In the genomic region with DNA sequence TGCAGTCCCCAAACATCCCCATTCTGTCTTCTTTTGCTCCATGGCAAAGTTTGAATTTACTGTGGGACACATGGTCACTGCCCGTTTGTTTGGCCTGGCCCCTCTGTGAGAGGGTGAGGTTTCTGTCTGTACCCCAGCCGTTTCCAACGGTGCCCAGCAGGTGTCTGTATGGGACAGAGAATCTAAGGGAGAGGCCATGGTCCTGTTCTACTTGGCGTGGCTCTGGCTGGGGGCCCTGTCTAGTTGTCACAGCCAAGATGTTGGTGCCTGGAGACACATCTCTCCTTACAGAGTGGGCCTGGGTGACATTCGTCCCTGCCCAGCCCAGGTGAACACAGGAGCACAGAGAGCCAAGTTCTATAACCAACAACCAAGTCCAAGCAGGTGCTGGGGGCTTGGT, we compare ENCODE assay signal across 11 mouse cellular contexts. TPM values are rescaled to one million over a fixed set of nuclear protein-coding genes. Genes with fewer than 3 reads are reported as not detected.
A peak's percentile ranks its signal among the peaks of the same experiment; 100 is the strongest.
DNase-seq lines count a peak whose midpoint lies in the region; ATAC-seq and TF ChIP-seq lines count a peak whose summit lies in the region.
"Had no signal": no experiment of that assay in that cellular context is flagged by ENCODE, and none has a peak within 500 bp of the region (broad histone marks: within the 10 kb centered on the region; RNA-seq: fewer than 3 reads in every experiment).

No protein-coding gene starts in this region.

- DNase-seq in hindbrain, embryonic 10.5 days (ENCODE audit: low spot score) = no peak
- peak; percentile 31 for DNase-seq in gastrocnemius, postnatal 25 days
- peak; percentile 37 for DNase-seq in lung, embryonic 14.5 days
- peak; percentile 35 for DNase-seq in thymus, postnatal 25 days
- no peak for DNase-seq in urinary bladder, postnatal 4 days (ENCODE audit: low spot score in 2 of 2)
- no peak for DNase-seq in testis, postnatal 10 days (ENCODE audit: low spot score)
- DNase-seq: forebrain, postnatal 0 days; layer of hippocampus, postnatal 36 days had no signal

- H3K4me3 ChIP-seq in hindbrain, embryonic 10.5 days = no peak overlapping the region
- no peak overlapping the region for H3K4me3 ChIP-seq in hindbrain, embryonic 16.5 days (ENCODE audit: low read length)
- no peak overlapping the region for H3K4me3 ChIP-seq in lung, embryonic 14.5 days (ENCODE audit: low read depth, low read length)

- peaks cover under 1% of the 10 kb centered on the region; the same call in 1 of the 2 replicates for H3K36me3 ChIP-seq in hindbrain, embryonic 10.5 days
- H3K36me3 ChIP-seq in hindbrain, embryonic 16.5 days (ENCODE audit: control insufficient read depth, insufficient read depth, low read length) = no peaks in the 10 kb centered on the region
- H3K36me3 ChIP-seq in lung, embryonic 14.5 days (ENCODE audit: insufficient read depth) = 0 out of 2 replicates have a peak, but pooled peaks cover 2% of the 10 kb centered on the region

- H3K27ac ChIP-seq in hindbrain, embryonic 10.5 days = peak overlapping the region; percentile 2; the same call in 1 of the 2 replicates
- H3K27ac ChIP-seq in hindbrain, embryonic 16.5 days (ENCODE audit: low read depth, low read length) = no peak overlapping the region
- H3K27ac ChIP-seq in lung, embryonic 14.5 days (ENCODE audit: low read depth) = peak overlapping the region; percentile 27; the same call in 1 of the 2 replicates

- no peak overlapping the region for H3K9ac ChIP-seq in hindbrain, embryonic 16.5 days (ENCODE audit: low read depth, low read length)
- no peak overlapping the region for H3K9ac ChIP-seq in lung, embryonic 14.5 days
- H3K9ac ChIP-seq: forebrain, postnatal 0 days had no signal

- H3K4me1 ChIP-seq in hindbrain, embryonic 10.5 days (replicated peaks) = peaks cover 15% of the 10 kb centered on the region
- no peaks in the 10 kb centered on the region for H3K4me1 ChIP-seq in hindbrain, embryonic 16.5 days (ENCODE audit: control insufficient read depth, insufficient read depth, low read depth, low read length)
- H3K4me1 ChIP-seq in lung, embryonic 14.5 days (ENCODE audit: insufficient read depth) = peaks cover 3% of the 10 kb centered on the region; the same call in 1 of the 2 replicates

- H3K9me3 ChIP-seq in hindbrain, embryonic 10.5 days = peaks cover 7% of the 10 kb centered on the region; the same call in 1 of the 2 replicates
- 0 out of 2 replicates have a peak, but pooled peaks cover 3% of the 10 kb centered on the region for H3K9me3 ChIP-seq in hindbrain, embryonic 16.5 days (ENCODE audit: control insufficient read depth, low read length)
- H3K9me3 ChIP-seq in lung, embryonic 14.5 days (ENCODE audit: low read depth, low read length) = no peaks in the 10 kb centered on the region

- peak; percentile 63 for TF ChIP-seq CTCF in lung, embryonic 14.5 days (IDR thresholded peaks at IDR 0.05; ENCODE audit: low read depth)

- 72% methylated on average over 5 of the region's 5 CpGs for WGBS in hindbrain, embryonic 10.5 days
- 57% methylated on average over 5 of the region's 5 CpGs for WGBS in hindbrain, embryonic 16.5 days
- WGBS in lung, embryonic 14.5 days = 44% methylated on average over 5 of the region's 5 CpGs

- no peak overlapping the region for H3K4me2 ChIP-seq in hindbrain, embryonic 16.5 days (ENCODE audit: low read length)
- no peak overlapping the region for H3K4me2 ChIP-seq in lung, embryonic 14.5 days

- ATAC-seq in hindbrain, embryonic 16.5 days = no peak
- ATAC-seq in lung, embryonic 14.5 days (ENCODE audit: insufficient read depth) = peak; percentile 41; the same call in 1 of the 2 replicates
- no peak for ATAC-seq in megakaryocyte-erythroid progenitor cell, adult 5-6 weeks (replicated peaks; ENCODE audit: low FRiP score, low TSS enrichment, poor library complexity, severe bottlenecking)
- ATAC-seq: forebrain, postnatal 0 days; Patski had no signal

- no peaks in the 10 kb centered on the region for H3K27me3 ChIP-seq in hindbrain, embryonic 10.5 days (ENCODE audit: insufficient read depth, poor library complexity, severe bottlenecking)
- no peaks in the 10 kb centered on the region for H3K27me3 ChIP-seq in hindbrain, embryonic 16.5 days (replicated peaks; ENCODE audit: control insufficient read depth, insufficient read depth, low read length)
- H3K27me3 ChIP-seq in lung, embryonic 14.5 days (ENCODE audit: insufficient read depth, low read length) = no peaks in the 10 kb centered on the region
- H3K27me3 ChIP-seq: Patski had no signal

RNA-seq across cellular contexts. Expression of a gene that starts 4.5 kb away (rescaled TPM):
- polyA plus RNA-seq in hindbrain, embryonic 10.5 days (2016; fragmentation: Nextera tagmentation; extraction: Ambion mirVana) = 1.7 and 2.0 TPM in 2 replicates
- polyA plus RNA-seq in hindbrain, embryonic 16.5 days (2015; fragmentation: Nextera tagmentation; extraction: Ambion mirVana) = 3.1 and 5.4 TPM in 2 replicates
- 1 to 10 TPM; 1.6 to 1.9 TPM for total RNA-seq in gastrocnemius, postnatal 25 days (2021)
- polyA plus RNA-seq in lung, embryonic 14.5 days (2014; fragmentation: Nextera tagmentation; extraction: Ambion mirVana) = 3.1 and 3.9 TPM in 2 replicates
- not detected in 2 replicates for total RNA-seq in megakaryocyte-erythroid progenitor cell, adult 5-6 weeks (2014; fragmentation: Nextera tagmentation)
- total RNA-seq in megakaryocyte-erythroid progenitor cell, adult 5-6 weeks (2017) = not detected in 2 replicates

RNA-seq across cellular contexts. Expression of a gene that starts 26.3 kb away (rescaled TPM):
- 0.14 and 0.26 TPM in 2 replicates for polyA plus RNA-seq in hindbrain, embryonic 10.5 days (2016; fragmentation: Nextera tagmentation; extraction: Ambion mirVana)
- 1.4 and 2.0 TPM in 2 replicates for polyA plus RNA-seq in hindbrain, embryonic 16.5 days (2015; fragmentation: Nextera tagmentation; extraction: Ambion mirVana)
- under 1 TPM in 1 of 2 experiments, not detected in 1; 0.20 TPM for total RNA-seq in gastrocnemius, postnatal 25 days (2021)
- 0.11 and 0.18 TPM in 2 replicates for polyA plus RNA-seq in lung, embryonic 14.5 days (2014; fragmentation: Nextera tagmentation; extraction: Ambion mirVana)
- not detected in 2 replicates for total RNA-seq in megakaryocyte-erythroid progenitor cell, adult 5-6 weeks (2014; fragmentation: Nextera tagmentation)
- total RNA-seq in megakaryocyte-erythroid progenitor cell, adult 5-6 weeks (2017) = not detected in 2 replicates

RNA-seq across cellular contexts. Expression of a gene that starts 47.3 kb away (rescaled TPM):
- 24.2 and 25.3 TPM in 2 replicates for polyA plus RNA-seq in hindbrain, embryonic 10.5 days (2016; fragmentation: Nextera tagmentation; extraction: Ambion mirVana)
- 23.0 and 29.3 TPM in 2 replicates for polyA plus RNA-seq in hindbrain, embryonic 16.5 days (2015; fragmentation: Nextera tagmentation; extraction: Ambion mirVana)
- 10 to 100 TPM; 15.0 to 16.0 TPM for total RNA-seq in gastrocnemius, postnatal 25 days (2021)
- polyA plus RNA-seq in lung, embryonic 14.5 days (2014; fragmentation: Nextera tagmentation; extraction: Ambion mirVana) = 15.2 and 18.4 TPM in 2 replicates
- total RNA-seq in megakaryocyte-erythroid progenitor cell, adult 5-6 weeks (2014; fragmentation: Nextera tagmentation) = 26.7 and 34.4 TPM in 2 replicates
- total RNA-seq in megakaryocyte-erythroid progenitor cell, adult 5-6 weeks (2017) = 8.0 and 12.4 TPM in 2 replicates

RNA-seq across cellular contexts. Expression of a gene that starts 51.7 kb away (rescaled TPM):
- polyA plus RNA-seq in hindbrain, embryonic 10.5 days (2016; fragmentation: Nextera tagmentation; extraction: Ambion mirVana) = 0.14 and 0.21 TPM in 2 replicates
- polyA plus RNA-seq in hindbrain, embryonic 16.5 days (2015; fragmentation: Nextera tagmentation; extraction: Ambion mirVana) = 0.87 and 1.1 TPM in 2 replicates
- total RNA-seq in gastrocnemius, postnatal 25 days (2021) = under 1 TPM; 0.23 to 0.54 TPM
- polyA plus RNA-seq in lung, embryonic 14.5 days (2014; fragmentation: Nextera tagmentation; extraction: Ambion mirVana) = 0.18 and 0.53 TPM in 2 replicates
- total RNA-seq in megakaryocyte-erythroid progenitor cell, adult 5-6 weeks (2014; fragmentation: Nextera tagmentation) = not detected in 2 replicates
- total RNA-seq in megakaryocyte-erythroid progenitor cell, adult 5-6 weeks (2017) = 0.08 TPM in 1 of 2 replicates, not detected in the other

RNA-seq across cellular contexts. Expression of a gene that starts 51.9 kb away (rescaled TPM):
- polyA plus RNA-seq in hindbrain, embryonic 10.5 days (2016; fragmentation: Nextera tagmentation; extraction: Ambion mirVana) = 45.0 and 47.8 TPM in 2 replicates
- polyA plus RNA-seq in hindbrain, embryonic 16.5 days (2015; fragmentation: Nextera tagmentation; extraction: Ambion mirVana) = 99.1 and 100.0 TPM in 2 replicates
- 10 to 100 TPM; 24.8 to 28.5 TPM for total RNA-seq in gastrocnemius, postnatal 25 days (2021)
- 18.1 and 18.7 TPM in 2 replicates for polyA plus RNA-seq in lung, embryonic 14.5 days (2014; fragmentation: Nextera tagmentation; extraction: Ambion mirVana)
- 15.8 and 20.9 TPM in 2 replicates for total RNA-seq in megakaryocyte-erythroid progenitor cell, adult 5-6 weeks (2014; fragmentation: Nextera tagmentation)
- total RNA-seq in megakaryocyte-erythroid progenitor cell, adult 5-6 weeks (2017) = 8.9 and 11.4 TPM in 2 replicates

Comparison
In these comparisons a context has a peak if more than half of its experiments do, and no peak if none do; other contexts are left out.
1. DNase-seq: peak in gastrocnemius, postnatal 25 days (single experiment), lung, embryonic 14.5 days (single experiment) and thymus, postnatal 25 days (single experiment); none in hindbrain, embryonic 10.5 days (single experiment), urinary bladder, postnatal 4 days (0 of 2) and testis, postnatal 10 days (single experiment).